Mouse (Mus musculus) cerebellum, adult 9-10 months (tissue): Measurements from ENCODE around the gene Mpp6.

ENCODE experiments used
- DNase-seq: peaks from one replicate; pipeline ENCODE4 v3.0.0; 2022

Mpp6 gene

GRCm38 (mm10) chr6:50159842-50160241 is 49.8 kb downstream of the Mpp6 start:
- no peak for DNase-seq

- DNase-seq = no peak
Measured at GRCm38 (mm10) chr6:50163013-50163412, 53.0 kb downstream of the Mpp6 start.

- no peak for DNase-seq
Measured at GRCm38 (mm10) chr6:50168821-50169220, 58.8 kb downstream of the Mpp6 start.

DNA sequence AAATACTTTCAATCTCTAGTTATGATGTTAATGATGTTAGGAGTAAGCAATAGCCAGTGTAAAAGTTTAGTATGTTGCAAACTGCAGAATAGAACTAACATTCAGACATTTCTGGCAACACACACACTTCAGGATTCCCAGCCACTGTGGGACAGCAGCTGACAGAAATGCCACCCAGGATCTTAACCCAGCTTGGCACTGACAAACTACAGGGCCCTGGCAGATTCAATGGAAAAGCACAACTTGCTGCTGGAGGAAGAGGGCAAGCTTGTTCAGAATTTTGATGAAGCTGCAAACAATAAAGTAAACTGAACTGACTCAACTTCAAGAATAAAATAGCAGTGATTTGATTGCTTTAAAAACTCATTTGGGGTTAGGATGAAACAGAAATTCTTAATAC is 59.7 kb downstream of the Mpp6 start:
- peak; percentile 12 for DNase-seq

- no peak for DNase-seq
Measured at GRCm38 (mm10) chr6:50175736-50176135, 65.7 kb downstream of the Mpp6 start.

DNA sequence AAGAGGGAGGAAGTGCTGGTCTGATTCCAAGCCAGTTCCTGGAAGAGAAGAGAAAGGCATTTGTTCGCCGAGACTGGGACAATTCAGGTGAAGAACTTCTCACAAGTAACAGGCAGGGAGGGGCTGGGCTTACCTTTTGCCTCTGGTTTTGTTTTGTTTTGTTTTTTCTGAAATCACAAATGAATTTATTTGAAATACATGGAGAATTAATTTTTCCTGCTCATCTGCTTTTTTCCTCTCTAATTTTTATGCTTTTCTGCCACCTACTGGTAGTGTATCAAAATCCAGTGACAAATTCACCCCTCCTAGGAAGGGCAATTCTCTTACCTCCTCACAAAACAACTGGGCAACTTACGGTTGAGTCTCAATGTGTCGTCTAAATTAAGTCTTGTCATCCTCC is 70.1 kb downstream of the Mpp6 start:
- DNase-seq = peak; percentile 34

GRCm38 (mm10) chr6:50187955-50188354 is 77.9 kb downstream of the Mpp6 start:
- no peak for DNase-seq

DNA sequence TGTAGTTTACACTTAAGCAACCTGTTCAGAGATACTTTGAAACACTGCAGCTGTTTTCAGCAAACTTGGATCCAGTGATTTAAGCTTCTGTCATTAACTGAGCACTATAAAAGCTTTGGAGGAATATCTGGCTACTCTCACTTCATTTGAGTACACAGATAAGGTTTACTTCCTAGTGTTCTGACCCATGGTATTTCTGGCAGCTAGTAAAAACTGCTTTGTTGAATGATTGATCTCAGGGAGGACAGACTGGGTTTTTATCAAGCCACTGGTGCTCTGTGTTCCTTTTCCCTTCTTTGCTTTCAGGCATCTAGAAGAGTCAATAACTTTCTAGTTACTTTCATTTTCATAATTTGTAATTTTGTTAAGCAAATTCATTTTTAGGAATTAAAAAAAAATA is 79.3 kb downstream of the Mpp6 start:
- no peak for DNase-seq

- DNase-seq = no peak
Measured at GRCm38 (mm10) chr6:50191605-50192004, 81.6 kb downstream of the Mpp6 start.

DNA sequence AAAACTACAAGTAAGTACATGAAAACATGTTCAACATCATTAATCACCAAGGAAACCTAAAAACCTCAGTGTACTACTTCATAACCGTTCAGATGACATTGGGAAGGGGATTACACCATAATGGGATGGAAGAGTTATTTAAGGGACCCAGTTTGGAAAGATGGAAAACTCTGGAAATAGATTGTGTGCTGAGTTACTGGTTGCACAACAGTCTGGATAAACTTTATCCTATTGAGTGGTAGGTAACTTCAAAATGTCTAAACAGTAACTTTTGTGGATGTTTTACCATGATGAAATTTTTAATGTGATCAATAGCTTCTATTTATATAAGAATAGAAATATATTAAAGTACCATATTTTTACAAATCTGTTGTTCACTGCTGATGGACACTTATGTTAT is 82.1 kb downstream of the Mpp6 start:
- DNase-seq = no peak

DNA sequence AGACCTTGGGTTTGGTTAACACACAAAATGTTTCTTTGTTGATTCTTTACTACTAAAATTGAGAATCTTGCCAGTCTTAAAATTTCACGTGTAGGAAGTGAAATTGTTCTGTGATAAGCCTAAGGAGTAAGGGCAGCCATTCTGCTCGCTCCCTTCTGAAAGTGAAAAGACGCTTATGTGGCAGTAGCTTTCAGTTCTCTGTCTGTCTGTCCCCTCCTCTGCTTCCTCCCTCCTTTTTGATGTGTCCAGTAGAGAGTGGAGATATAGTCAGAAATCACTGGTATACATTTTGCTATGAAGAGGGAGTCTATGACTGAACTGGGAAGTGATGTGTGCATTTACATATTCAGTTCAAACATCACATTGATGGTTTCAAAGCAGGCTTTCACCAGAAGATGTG is 82.8 kb downstream of the Mpp6 start:
- DNase-seq = no peak

GRCm38 (mm10) chr6:50193851-50194250 is 83.8 kb downstream of the Mpp6 start:
- no peak for DNase-seq

DNA sequence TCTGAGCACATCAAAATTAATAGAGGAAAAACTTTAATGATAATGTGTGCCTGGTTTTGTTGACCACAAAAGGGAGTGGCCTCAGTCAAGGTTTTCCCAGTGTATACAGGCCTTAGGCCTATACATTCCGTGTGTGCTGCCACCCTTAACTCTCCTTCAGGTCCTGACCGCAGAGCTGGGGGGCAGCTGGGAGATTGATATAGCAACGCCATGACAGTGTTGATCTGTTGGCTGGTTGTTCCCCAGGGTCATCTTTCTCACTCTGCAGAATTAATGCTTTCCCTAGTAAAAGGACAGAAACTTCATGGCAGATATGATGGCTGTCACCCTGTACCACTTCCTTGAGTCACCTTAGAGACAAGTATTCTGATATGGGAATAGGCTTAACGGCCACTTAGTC is 94.3 kb downstream of the Mpp6 start:
- no peak for DNase-seq

DNA sequence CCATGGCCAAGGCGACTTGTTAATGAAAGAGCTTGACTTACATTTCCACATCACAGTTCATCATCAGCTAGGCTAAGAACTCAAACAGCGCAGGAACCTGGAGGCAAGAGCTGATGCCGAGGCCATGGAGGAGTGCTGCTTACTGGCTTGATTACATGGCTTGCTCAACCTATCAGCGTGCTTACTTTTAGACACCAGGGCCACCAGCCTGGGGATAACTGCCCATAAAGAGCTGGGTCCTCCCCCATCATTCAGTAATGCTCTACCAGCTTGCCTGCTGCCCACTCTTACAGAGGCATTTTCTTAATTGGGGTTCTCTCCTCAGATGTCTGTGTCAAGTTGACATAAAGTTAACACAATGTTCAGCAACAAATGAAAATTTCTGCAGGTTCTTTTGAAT is 95.1 kb downstream of the Mpp6 start:
- DNase-seq = no peak

DNA sequence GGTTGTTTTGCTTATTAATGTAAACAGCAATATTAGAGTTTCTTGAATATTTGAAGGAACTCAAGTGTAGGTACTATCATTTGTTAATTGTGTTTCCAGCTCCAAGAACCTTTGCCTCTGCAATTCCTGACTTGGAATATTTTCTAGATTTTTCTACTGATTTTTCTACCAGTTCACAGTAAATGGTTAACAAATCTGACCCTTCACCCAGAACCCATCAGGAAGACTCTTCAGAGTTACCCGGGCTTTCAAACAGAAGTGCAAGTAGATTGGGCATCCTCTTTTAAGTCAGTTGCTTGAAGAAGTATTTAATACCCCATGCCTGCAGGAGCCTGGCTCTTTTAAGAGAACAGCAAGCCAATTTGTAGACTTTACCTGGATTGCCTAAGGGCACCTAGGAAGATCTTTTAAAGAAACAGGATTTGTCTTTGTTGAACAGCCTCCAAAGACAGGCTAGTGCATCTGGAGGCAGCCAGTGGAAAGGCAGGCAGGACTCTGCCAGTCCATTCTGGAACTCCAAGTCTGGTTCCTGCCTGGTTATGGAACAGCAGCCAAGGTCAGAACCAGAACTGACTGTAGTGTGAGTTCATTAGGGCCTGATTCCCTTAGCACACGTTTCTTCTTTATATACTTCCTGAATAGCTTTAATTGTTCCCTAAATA is 104.8 kb downstream of the Mpp6 start:
- DNase-seq = no peak

- DNase-seq = no peak
Measured at GRCm38 (mm10) chr6:50215373-50215745, 105.3 kb downstream of the Mpp6 start.

DNA sequence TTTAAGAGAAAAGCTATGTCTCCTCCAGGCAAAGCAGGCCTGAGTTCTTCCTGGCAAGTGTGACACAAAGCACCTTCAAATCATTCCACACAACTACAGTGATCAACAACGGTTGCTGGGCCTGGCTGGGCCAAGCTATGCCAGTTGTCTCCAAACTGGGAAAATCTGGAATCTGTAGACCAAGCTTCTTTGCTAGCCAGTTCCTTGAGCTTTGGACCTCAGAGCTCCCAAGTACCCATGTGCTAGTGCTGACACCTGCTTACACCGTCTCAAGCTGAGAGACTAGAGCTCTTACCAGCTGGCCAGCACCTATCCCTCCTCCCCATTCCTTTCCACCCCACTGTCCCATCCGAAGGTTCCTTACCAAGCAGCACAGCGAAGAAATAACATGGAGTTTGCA is 105.9 kb downstream of the Mpp6 start:
- no peak for DNase-seq

GRCm38 (mm10) chr6:50218628-50219027 is 108.6 kb downstream of the Mpp6 start:
- DNase-seq = no peak

GRCm38 (mm10) chr6:50219066-50219465 is 109.0 kb downstream of the Mpp6 start:
- DNase-seq = no peak

- peak; percentile 21 for DNase-seq
Measured at GRCm38 (mm10) chr6:50220863-50221262, 110.8 kb downstream of the Mpp6 start.

GRCm38 (mm10) chr6:50222351-50222750 is 112.3 kb downstream of the Mpp6 start:
- DNase-seq = no peak

DNA sequence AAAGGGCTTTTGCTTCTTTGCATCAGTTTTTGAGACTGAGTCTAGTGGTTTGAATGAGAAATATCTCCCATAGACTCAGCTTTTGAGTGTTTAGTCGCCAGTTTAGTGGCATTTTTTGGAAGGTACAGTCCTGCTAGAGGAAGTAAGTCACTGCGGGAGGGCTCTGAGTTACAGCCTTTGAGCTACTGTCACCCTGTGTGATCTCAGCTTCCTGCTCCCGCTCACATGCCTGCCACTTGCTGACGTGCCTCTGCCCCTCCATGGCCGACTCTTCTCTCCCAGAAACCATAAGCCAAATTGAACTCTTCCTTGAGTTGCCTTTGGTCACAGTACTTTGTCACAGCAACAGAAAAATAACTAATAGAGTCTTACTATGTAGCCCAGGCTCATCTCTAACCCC is 112.9 kb downstream of the Mpp6 start:
- no peak for DNase-seq

GRCm38 (mm10) chr6:50223606-50224005 is 113.6 kb downstream of the Mpp6 start:
- DNase-seq = no peak

GRCm38 (mm10) chr6:50225232-50225631 is 115.2 kb downstream of the Mpp6 start:
- DNase-seq = no peak

GRCm38 (mm10) chr6:50228180-50228579 is 118.1 kb downstream of the Mpp6 start:
- no peak for DNase-seq

DNA sequence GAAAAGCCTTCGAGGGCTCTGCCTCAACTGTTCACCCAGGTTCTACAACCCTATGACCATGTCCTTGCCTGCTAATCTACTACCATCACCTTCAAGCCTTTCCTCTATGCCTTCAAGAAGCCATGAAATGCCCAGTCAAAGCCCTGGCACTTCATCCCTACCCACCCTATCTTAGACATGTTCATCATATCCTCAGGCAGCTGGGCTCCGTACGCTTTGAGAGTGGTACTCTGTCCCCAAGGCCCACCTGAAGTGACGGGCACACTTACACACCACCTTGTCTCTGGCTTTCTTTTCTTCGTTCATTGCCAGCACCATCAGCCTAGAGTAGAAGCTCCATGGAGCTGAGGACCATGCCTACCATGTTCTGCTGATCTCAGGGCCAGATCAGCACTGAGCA is 121.2 kb downstream of the Mpp6 start:
- no peak for DNase-seq
